Mouse (Mus musculus) lung, postnatal 0 days (tissue): ENCODE measurements at regions not wholly inside any gene's neighbourhood (a gene's known extent, or its start where the extent isn't known, plus 50 kb on each side); places are given as distances from the start of the nearest gene placed in this dataset.

Source experiments
- ATAC-seq: fragments of 200-750 bp; cut with Nextera tagmentation; 2 replicates; pipeline ENCODE4 v1.8.0; 2017; ENCODE audit warnings: moderate library complexity
- DNase-seq: peaks from one replicate; pipeline ENCODE4 v3.0.0-alpha.2; 2016; ENCODE audit warnings: low spot score
- H3K27ac ChIP-seq: fragments of 300-500 bp; sonication (generic); 2 replicates; pipeline ENCODE4 v1.5.1; 2014; ENCODE audit warnings: antibody characterized with exemption, mild to moderate bottlenecking, low read length, mixed read lengths
- H3K27me3 ChIP-seq: fragments of 300-500 bp; sonication (generic); replicated peaks from 2 replicates; pipeline ENCODE4 v1.6.1; 2014; ENCODE audit warnings: low read length, mixed read lengths; ENCODE audit not compliant: insufficient read depth
- H3K36me3 ChIP-seq: fragments of 300-500 bp; sonication (generic); 2 replicates; pipeline ENCODE4 v1.6.1; 2014; ENCODE audit warnings: low read length, mixed read lengths; ENCODE audit not compliant: insufficient read depth
- H3K4me1 ChIP-seq: fragments of 300-500 bp; sonication (generic); 2 replicates; pipeline ENCODE4 v1.6.1; 2014; ENCODE audit warnings: antibody characterized with exemption, low read depth, low read length, mixed read lengths; ENCODE audit not compliant: insufficient read depth
- H3K4me2 ChIP-seq: fragments of 300-500 bp; sonication (generic); replicated peaks from 2 replicates; pipeline ENCODE4 v1.6.1; 2014; ENCODE audit warnings: low read depth, mild to moderate bottlenecking, low read length, moderate library complexity, mixed read lengths
- H3K4me3 ChIP-seq: fragments of 300-500 bp; sonication (generic); 2 replicates; pipeline ENCODE4 v1.5.1; 2014; ENCODE audit warnings: low read depth, low read length
- H3K9ac ChIP-seq: fragments of 300-500 bp; sonication (generic); replicated peaks from 2 replicates; pipeline ENCODE4 v1.6.1; 2014; ENCODE audit warnings: low read depth, mild to moderate bottlenecking
- H3K9me3 ChIP-seq: fragments of 300-500 bp; sonication (generic); 2 replicates; pipeline ENCODE4 v1.6.1; 2016; ENCODE audit warnings: low read length, mixed read lengths
- CTCF ChIP-seq: IDR thresholded peaks from 2 replicates; pipeline ENCODE4 v1.5.1; 2016; ENCODE audit warnings: antibody characterized with exemption, mild to moderate bottlenecking
- EP300 ChIP-seq: IDR thresholded peaks from 2 replicates; pipeline ENCODE4 v1.6.1; 2016; ENCODE audit warnings: antibody characterized with exemption, mild to moderate bottlenecking, control low read depth
- WGBS: fragments of 180-500 bp; shearing (Covaris S2); extraction: QIAGEN DNeasy Blood & Tissue Kit; methylation state at CpG from one replicate; pipeline ENCODE4 v1.1.7; 2014; 5-methylcytosine and 5-hydroxymethylcytosine counted together

GRCm38 (mm10) chr17:54701346-54702108, 402.7 kb upstream of the Slc5a7 start:
- ATAC-seq: no peak
- 64% methylated on average over 6 of the region's 6 CpGs for WGBS
- Histone ChIP-seq H3K4me3 (no peak overlapping the region), H3K27me3 (no peaks in the 10 kb centered on the region), H3K36me3 (no peaks in the 10 kb centered on the region), H3K9me3 (no peaks in the 10 kb centered on the region), H3K27ac (no peak overlapping the region), H3K4me1 (no peaks in the 10 kb centered on the region), H3K9ac (no peak overlapping the region), H3K4me2 (no peak overlapping the region)
- DNase-seq: no peak
- no peak for TF ChIP-seq EP300
- no peak for TF ChIP-seq CTCF

GRCm38 (mm10) chr17:54694637-54695036, 395.8 kb upstream of the Slc5a7 start:
- Histone ChIP-seq H3K9ac (no peak overlapping the region), H3K4me3 (no peak overlapping the region), H3K9me3 (no peaks in the 10 kb centered on the region), H3K36me3 (no peaks in the 10 kb centered on the region), H3K4me2 (no peak overlapping the region), H3K4me1 (no peaks in the 10 kb centered on the region), H3K27ac (no peak overlapping the region), H3K27me3 (no peaks in the 10 kb centered on the region)
- TF ChIP-seq CTCF: no peak
- ATAC-seq: no peak
- DNase-seq: no peak

- Histone ChIP-seq H3K27ac (no peak overlapping the region), H3K4me2 (no peak overlapping the region), H3K36me3 (no peaks in the 10 kb centered on the region), H3K4me3 (no peak overlapping the region), H3K9me3 (no peaks in the 10 kb centered on the region), H3K4me1 (no peaks in the 10 kb centered on the region), H3K27me3 (no peaks in the 10 kb centered on the region), H3K9ac (no peak overlapping the region)
- DNase-seq: no peak
- ATAC-seq: no peak
- WGBS: 34% methylated on average over 2 of the region's 2 CpGs
- no peak for TF ChIP-seq CTCF
- TF ChIP-seq EP300: no peak
Observed at GRCm38 (mm10) chr17:54685143-54686040, 386.6 kb upstream of the Slc5a7 start.

GRCm38 (mm10) chr17:54678111-54678510, 379.3 kb upstream of the Slc5a7 start:
- H3K4me3 ChIP-seq: no peak overlapping the region
- no peaks in the 10 kb centered on the region for H3K27me3 ChIP-seq
- no peak overlapping the region for H3K4me2 ChIP-seq
- H3K27ac ChIP-seq: no peak overlapping the region
- TF ChIP-seq CTCF (no peak), EP300 (no peak)
- no peak overlapping the region for H3K9ac ChIP-seq
- ATAC-seq: no peak
- DNase-seq: no peak
- H3K36me3 ChIP-seq: no peaks in the 10 kb centered on the region
- H3K4me1 ChIP-seq: no peaks in the 10 kb centered on the region
- no peaks in the 10 kb centered on the region for H3K9me3 ChIP-seq
- 63% methylated on average over 2 of the region's 2 CpGs for WGBS

GRCm38 (mm10) chr17:54669499-54669898, 370.7 kb upstream of the Slc5a7 start:
- 81% methylated on average over 2 of the region's 2 CpGs for WGBS
- ATAC-seq: no peak
- Histone ChIP-seq H3K36me3 (no peaks in the 10 kb centered on the region), H3K4me2 (no peak overlapping the region), H3K9me3 (no peaks in the 10 kb centered on the region), H3K9ac (no peak overlapping the region), H3K27me3 (no peaks in the 10 kb centered on the region), H3K4me3 (no peak overlapping the region), H3K27ac (no peak overlapping the region), H3K4me1 (no peaks in the 10 kb centered on the region)
- no peak for DNase-seq
- TF ChIP-seq CTCF (no peak), EP300 (no peak)

- H3K27ac ChIP-seq: no peak overlapping the region
Observed at GRCm38 (mm10) chr17:54662558-54663245, 363.9 kb upstream of the Slc5a7 start.

More at GRCm38 (mm10) chr17:54662558-54663245, 363.9 kb upstream of the Slc5a7 start:
- peak; percentile 36 for TF ChIP-seq CTCF
- no peak for TF ChIP-seq EP300
- Histone ChIP-seq H3K4me1 (no peaks in the 10 kb centered on the region), H3K4me3 (no peak overlapping the region), H3K27me3 (no peaks in the 10 kb centered on the region), H3K36me3 (no peaks in the 10 kb centered on the region), H3K9me3 (no peaks in the 10 kb centered on the region), H3K9ac (no peak overlapping the region), H3K4me2 (no peak overlapping the region)
- ATAC-seq (no peak), DNase-seq (no peak)
- WGBS: 57% methylated on average over 2 of the region's 2 CpGs
